Mouse (Mus musculus) liver, adult 2 months (tissue): ENCODE data around the gene Enkd1. TPM values are rescaled to one million over a fixed set of nuclear protein-coding genes. Genes with fewer than 3 reads are reported as not detected.

Experiments used
- DNase-seq: peaks from one replicate; pipeline ENCODE4 v3.0.0-alpha.2; 2011; ENCODE audit warnings: low read depth, low spot score; ENCODE audit errors: extremely low read depth
- H3K27ac ChIP-seq: fragments of 200-500 bp; replicated peaks from 2 replicates; pipeline ENCODE4 v1.5.1; 2012; ENCODE audit warnings: low read depth, mild to moderate bottlenecking, control low read depth, inconsistent platforms, low read length; ENCODE audit not compliant: insufficient read depth
- H3K27me3 ChIP-seq: fragments of 200-500 bp; 2 replicates; pipeline ENCODE4 v1.6.1; 2012; ENCODE audit warnings: mild to moderate bottlenecking, moderate library complexity, low read length, inconsistent platforms; ENCODE audit not compliant: control insufficient read depth, insufficient read depth
- H3K36me3 ChIP-seq: fragments of 200-500 bp; 2 replicates; pipeline ENCODE4 v1.6.1; 2012; ENCODE audit warnings: low read length, inconsistent platforms; ENCODE audit not compliant: control insufficient read depth, insufficient read depth
- H3K4me1 ChIP-seq: fragments of 200-500 bp; 2 replicates; pipeline ENCODE4 v1.6.1; 2011; ENCODE audit warnings: low read length; ENCODE audit not compliant: control insufficient read depth, insufficient read depth
- H3K4me3 ChIP-seq: fragments of 200-500 bp; 2 replicates; pipeline ENCODE4 v1.5.1; 2011; ENCODE audit warnings: low read depth, mild to moderate bottlenecking, control low read depth, low read length, moderate library complexity; ENCODE audit not compliant: insufficient read depth
- H3K79me2 ChIP-seq: fragments of 200-500 bp; 2 replicates; pipeline ENCODE4 v1.6.1; 2012; ENCODE audit warnings: inconsistent platforms, mild to moderate bottlenecking, low read length, moderate library complexity; ENCODE audit not compliant: control insufficient read depth, insufficient read depth
- H3K9ac ChIP-seq: fragments of 200-500 bp; 2 replicates; pipeline ENCODE4 v1.6.1; 2012; ENCODE audit warnings: low read depth, mild to moderate bottlenecking, control low read depth, inconsistent platforms, low read length
- CTCF ChIP-seq: fragments of 200-500 bp; IDR thresholded peaks from 2 replicates; pipeline ENCODE4 v1.5.1; 2011; ENCODE audit warnings: low read depth, low read length, control low read depth
- POLR2A ChIP-seq: fragments of 200-500 bp; IDR thresholded peaks from 2 replicates; pipeline ENCODE4 v1.6.1; 2011; ENCODE audit warnings: low read length, control low read depth; ENCODE audit not compliant: insufficient read depth; ENCODE audit errors: extremely low read depth
- WGBS: fragments of 180-500 bp; shearing (Covaris S2); methylation state at CpG from one replicate; pipeline ENCODE4 v1.1.7; 2018; 5-methylcytosine and 5-hydroxymethylcytosine counted together
- polyA plus RNA-seq: library from polyadenylated mRNA; depleted of rRNA; stranded (reverse); fragments of >200 nt; gene quantifications from 2 replicates; pipeline ENCODE4 v1.2.3, GENCODE M21; 2012; rRNA removed
- total RNA-seq: library from RNA; depleted of rRNA; stranded (reverse); fragments of >200 nt; gene quantifications from 2 replicates; pipeline ENCODE4 v1.2.3, GENCODE M21; 2014; rRNA removed

Gene Enkd1
- 0.13 TPM in 1 of 2 replicates, not detected in the other for total RNA-seq
- polyA plus RNA-seq, result 0.42 and 0.62 TPM in 2 replicates

DNA sequence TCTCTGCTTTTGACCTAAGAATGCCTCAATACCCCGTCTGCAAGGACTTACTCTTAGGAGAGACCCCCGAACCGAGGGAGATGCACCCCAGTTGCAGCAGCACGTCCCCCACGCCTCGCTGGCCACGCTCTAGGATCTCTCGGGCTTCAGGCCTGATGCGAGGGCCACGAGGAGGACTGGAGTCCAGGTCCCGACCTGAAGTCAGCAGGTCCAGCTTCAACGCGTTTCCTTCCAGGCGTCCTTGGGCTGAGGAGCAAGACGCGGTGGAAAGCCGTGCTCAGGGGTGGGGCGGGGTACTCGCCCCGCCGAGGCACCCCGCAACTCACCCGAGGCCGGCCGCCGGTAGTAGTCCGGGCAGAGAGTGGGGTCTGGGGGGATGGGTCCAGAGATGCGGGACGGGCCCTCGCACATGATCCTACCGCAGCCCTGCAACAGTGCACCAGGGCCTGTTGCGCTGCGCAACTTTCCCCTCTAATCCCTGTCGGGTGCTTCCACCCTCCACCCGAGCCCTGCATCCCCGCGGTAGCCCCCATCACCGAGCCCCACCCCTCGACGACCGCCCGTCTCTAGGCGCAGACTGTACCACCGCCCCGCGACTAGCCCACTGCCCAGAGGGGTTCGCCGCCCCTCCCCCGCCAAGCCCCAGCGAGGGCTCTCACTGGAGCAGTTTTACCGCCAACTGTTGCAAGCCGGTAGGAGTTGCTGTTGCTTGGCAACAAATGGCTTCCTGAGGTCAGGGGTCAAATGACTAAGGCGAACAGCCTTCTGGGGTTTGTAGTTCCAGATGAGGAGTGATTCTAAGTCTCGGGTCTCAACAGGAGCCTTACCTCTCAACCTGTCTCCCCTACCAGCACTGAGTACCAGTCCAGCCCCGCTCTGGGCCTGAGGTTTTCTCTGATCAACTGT is at the start of gene Enkd1, which contains the start of gene 4933405L10Rik:
Gene Enkd1 (minus strand): TSS at position 713 of the 906 bp plus-strand sequence.
Gene 4933405L10Rik (plus strand): TSS at position 158 of the 906 bp plus-strand sequence.
- H3K79me2 ChIP-seq, result no peaks in the 10 kb centered on the region

GRCm38 (mm10) chr8:105754688-105755087 is 46.7 kb upstream of the Enkd1 start:
- no peaks in the 10 kb centered on the region for H3K27me3 ChIP-seq
- no peak overlapping the region for H3K27ac ChIP-seq
- peaks cover 22% of the 10 kb centered on the region for H3K4me1 ChIP-seq
- 26% methylated on average over 2 of the region's 2 CpGs for WGBS
- peak; percentile 91 for DNase-seq
- H3K79me2 ChIP-seq, result peaks cover 8% of the 10 kb centered on the region; the same call in 1 of the 2 replicates
- H3K9ac ChIP-seq, result no peak overlapping the region
- TF ChIP-seq CTCF (no peak), POLR2A (no peak)
- H3K36me3 ChIP-seq, result no peaks in the 10 kb centered on the region
- H3K4me3 ChIP-seq, result no peak overlapping the region

More for the DNA sequence above, at the start of gene Enkd1, which contains the start of gene 4933405L10Rik:
- peaks cover 3% of the 10 kb centered on the region for H3K4me1 ChIP-seq
- peak within 1 kb of the TSS; percentile 59 for H3K9ac ChIP-seq
- peak; percentile 83 for DNase-seq
- H3K27me3 ChIP-seq, result no peaks in the 10 kb centered on the region
- 4% methylated on average over 55 of the region's 55 CpGs for WGBS
- H3K36me3 ChIP-seq, result no peaks in the 10 kb centered on the region
- H3K4me3 ChIP-seq, result peak within 1 kb of the TSS; percentile 72
- no peak within 1 kb of the TSS for H3K27ac ChIP-seq
- TF ChIP-seq POLR2A, result no peak
- no peak for TF ChIP-seq CTCF

DNA sequence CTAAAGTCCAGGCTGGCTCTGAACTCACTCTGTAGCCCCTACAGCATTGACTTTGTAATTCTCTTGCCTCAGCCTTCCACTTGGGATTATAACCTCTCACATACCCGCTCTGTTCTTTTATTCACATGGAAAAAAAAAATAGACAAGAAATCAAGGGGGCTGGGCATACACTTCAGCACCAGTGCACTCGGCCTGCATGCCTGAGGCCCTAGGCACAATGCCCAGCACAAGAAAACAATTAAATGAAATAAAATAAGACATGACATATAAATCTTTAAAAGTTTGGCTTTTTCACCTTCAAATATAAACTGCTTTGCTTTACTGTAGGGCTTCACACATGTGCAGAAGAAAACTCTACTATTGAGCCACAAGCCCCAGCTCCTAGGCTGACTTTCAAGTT is 45.9 kb upstream of the Enkd1 start:
- TF ChIP-seq POLR2A (no peak), CTCF (no peak)
- 75% methylated on average over 2 of the region's 2 CpGs for WGBS
- Histone ChIP-seq H3K36me3 (no peaks in the 10 kb centered on the region), H3K4me1 (peaks cover 26% of the 10 kb centered on the region), H3K9ac (no peak overlapping the region), H3K27me3 (no peaks in the 10 kb centered on the region), H3K79me2 (peaks cover 13% of the 10 kb centered on the region; the same call in 1 of the 2 replicates), H3K27ac (no peak overlapping the region), H3K4me3 (no peak overlapping the region)
- no peak for DNase-seq

DNA sequence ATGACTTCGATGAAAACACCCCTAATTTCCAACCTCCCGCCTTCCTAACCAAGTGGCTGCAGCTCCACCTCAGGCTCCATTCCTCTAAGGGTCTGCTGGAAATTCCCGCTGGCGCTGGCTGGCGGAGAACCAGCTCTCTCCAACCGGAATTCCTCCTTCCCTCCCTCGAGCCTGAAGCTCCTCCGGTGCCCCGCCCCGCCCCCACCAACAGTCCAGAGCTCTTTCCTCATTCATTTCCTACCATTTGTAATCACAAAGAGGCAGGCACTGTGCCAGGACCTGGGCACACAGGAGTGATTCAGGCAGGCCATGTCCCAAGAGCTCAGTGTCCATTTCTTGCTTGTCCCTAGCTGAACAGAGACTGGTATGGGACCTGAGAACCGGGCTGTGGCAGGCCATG is 42.6 kb upstream of the Enkd1 start:
- Histone ChIP-seq H3K27me3 (no peaks in the 10 kb centered on the region), H3K79me2 (peaks cover 11% of the 10 kb centered on the region; the same call in 1 of the 2 replicates), H3K27ac (0 out of 2 replicates have a peak overlapping the region, but pooled peaks have one; percentile 39), H3K4me3 (no peak overlapping the region), H3K36me3 (no peaks in the 10 kb centered on the region), H3K9ac (no peak overlapping the region), H3K4me1 (peaks cover 28% of the 10 kb centered on the region)
- peak; percentile 91 for DNase-seq
- 12% methylated on average over 11 of the region's 11 CpGs for WGBS
- no peak for TF ChIP-seq CTCF
- no peak for TF ChIP-seq POLR2A

GRCm38 (mm10) chr8:105743301-105743700 is 35.3 kb upstream of the Enkd1 start:
- no peak for TF ChIP-seq CTCF
- no peak for TF ChIP-seq POLR2A
- peaks cover 19% of the 10 kb centered on the region for H3K79me2 ChIP-seq
- WGBS, result 95% methylated on average over 4 of the region's 4 CpGs
- H3K27ac ChIP-seq, result no peak overlapping the region
- peaks cover 12% of the 10 kb centered on the region; the same call in 1 of the 2 replicates for H3K4me1 ChIP-seq
- H3K27me3 ChIP-seq, result no peaks in the 10 kb centered on the region
- DNase-seq, result no peak
- no peak overlapping the region for H3K4me3 ChIP-seq
- H3K36me3 ChIP-seq, result no peaks in the 10 kb centered on the region
- no peak overlapping the region for H3K9ac ChIP-seq
